Mouse (Mus musculus): ENCODE measurements around the gene Taf5l.
A peak's percentile ranks its signal among the peaks of the same experiment; 100 is the strongest.

The Taf5l gene

GRCm38 (mm10) chr8:123959473-123959872, 61.7 kb downstream of the Taf5l start:
- DNase-seq = no peak

GRCm38 (mm10) chr8:123958130-123958529, 63.1 kb downstream of the Taf5l start:
- no peak for DNase-seq

GRCm38 (mm10) chr8:123954246-123954645, 67.0 kb downstream of the Taf5l start:
- DNase-seq = no peak

- DNase-seq = no peak
Observed at GRCm38 (mm10) chr8:123953686-123954085, 67.5 kb downstream of the Taf5l start.

GRCm38 (mm10) chr8:123950077-123950802, 71.0 kb downstream of the Taf5l start:
- peak; percentile 57 for DNase-seq

- DNase-seq = no peak
Observed at GRCm38 (mm10) chr8:123949686-123949986, 71.6 kb downstream of the Taf5l start.

GRCm38 (mm10) chr8:123948942-123949685, 72.1 kb downstream of the Taf5l start, which contains the start of gene Nup133:
Nup133 (minus strand) TSS chr8:123949265.
- peak; percentile 100 for DNase-seq

All from cerebellum, adult 8-10 months (tissue).